Mouse (Mus musculus) bone marrow, adult 2 months (tissue): ENCODE data around the gene Snx9.

Source experiments
- CTCF ChIP-seq: fragments of 200-500 bp; IDR thresholded peaks from 2 replicates; pipeline ENCODE4 v1.5.1; 2011; ENCODE audit warnings: low read length, control low read depth; ENCODE audit not compliant: control insufficient read depth, insufficient read depth
- POLR2A ChIP-seq: fragments of 200-500 bp; IDR thresholded peaks from 2 replicates; pipeline ENCODE4 v1.6.1; 2011; ENCODE audit warnings: low read depth, mild to moderate bottlenecking, control low read depth, low read length, borderline replicate concordance; ENCODE audit not compliant: control insufficient read depth

DNA sequence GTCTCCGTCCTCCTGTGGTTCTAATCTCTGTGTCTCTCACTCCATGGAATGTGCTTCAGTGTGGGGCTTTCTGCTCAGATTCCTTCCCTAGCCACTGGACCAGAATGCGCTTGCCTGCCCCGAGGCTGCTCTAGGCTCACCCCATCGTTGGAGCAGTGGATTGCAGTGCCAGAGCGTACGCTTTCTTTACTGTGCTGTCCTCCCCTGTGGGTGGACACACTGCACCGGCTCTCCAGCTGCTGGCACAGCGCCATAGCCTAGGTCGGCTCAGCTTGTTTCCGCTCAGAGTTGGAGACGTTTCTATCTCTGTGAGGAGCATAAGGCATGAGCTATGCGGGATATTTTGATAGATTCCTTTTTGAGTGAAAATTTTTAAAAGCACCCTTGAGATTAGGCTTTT, 31.4 kb downstream of the Snx9 start:
- TF ChIP-seq CTCF (no peak), POLR2A (no peak)
